Mouse (Mus musculus) right cerebral cortex, adult 18-20 months (tissue): ENCODE results near the gene Ablim1.

Experiments used
- DNase-seq: peaks from one replicate; pipeline ENCODE4 v3.0.0; 2022; ENCODE audit warnings: mixed read lengths

Gene Ablim1

GRCm38 (mm10) chr19:57092958-57093697 lies 221.6 kb downstream of the Ablim1 start:
- no peak for DNase-seq

- no peak for DNase-seq
Observed at GRCm38 (mm10) chr19:57091278-57091677, 223.4 kb downstream of the Ablim1 start.

GRCm38 (mm10) chr19:57088804-57089369 lies 225.8 kb downstream of the Ablim1 start:
- DNase-seq = no peak

- no peak for DNase-seq
Observed at GRCm38 (mm10) chr19:57084520-57085166, 230.1 kb downstream of the Ablim1 start.

GRCm38 (mm10) chr19:57083887-57084286 lies 230.8 kb downstream of the Ablim1 start:
- DNase-seq = no peak

- no peak for DNase-seq
Observed at GRCm38 (mm10) chr19:57083183-57083555, 231.6 kb downstream of the Ablim1 start.

GRCm38 (mm10) chr19:57082454-57083182 lies 232.1 kb downstream of the Ablim1 start:
- DNase-seq = no peak

- no peak for DNase-seq
Observed at GRCm38 (mm10) chr19:57081536-57081935, 233.2 kb downstream of the Ablim1 start.

GRCm38 (mm10) chr19:57079606-57079981 lies 235.1 kb downstream of the Ablim1 start:
- DNase-seq = no peak

- DNase-seq = no peak
Observed at GRCm38 (mm10) chr19:57078867-57079605, 235.7 kb downstream of the Ablim1 start.

- DNase-seq = no peak
Observed at GRCm38 (mm10) chr19:57077826-57078699, 236.7 kb downstream of the Ablim1 start.

- DNase-seq = no peak
Observed at GRCm38 (mm10) chr19:57073450-57073849, 241.3 kb downstream of the Ablim1 start.

GRCm38 (mm10) chr19:57072756-57073155 lies 242.0 kb downstream of the Ablim1 start:
- DNase-seq = no peak

- no peak for DNase-seq
Observed at GRCm38 (mm10) chr19:57067108-57067613, 247.6 kb downstream of the Ablim1 start.

- peak; percentile 67 for DNase-seq
Observed at GRCm38 (mm10) chr19:57066313-57066712, 248.4 kb downstream of the Ablim1 start.

GRCm38 (mm10) chr19:57062746-57063145 lies 252.0 kb downstream of the Ablim1 start:
- no peak for DNase-seq

GRCm38 (mm10) chr19:57059018-57059580 lies 255.6 kb downstream of the Ablim1 start:
- DNase-seq = no peak

GRCm38 (mm10) chr19:57057568-57057967 lies 257.2 kb downstream of the Ablim1 start:
- no peak for DNase-seq

GRCm38 (mm10) chr19:57055215-57056120 lies 259.3 kb downstream of the Ablim1 start:
- DNase-seq = peak; percentile 50

GRCm38 (mm10) chr19:57052959-57053358 lies 261.8 kb downstream of the Ablim1 start:
- DNase-seq = no peak
